Mouse (Mus musculus): Measurements from ENCODE around the gene Fry.

GRCm38 (mm10) chr5:150206749-150207148 is 88.3 kb downstream of the Fry start:
- TF ChIP-seq POLR2A (IDR thresholded peaks at IDR 0.05; ENCODE audit: low read depth, low read length) (no peak), CTCF (IDR thresholded peaks at IDR 0.05; ENCODE audit: extremely low read depth, insufficient read length, insufficient replicate concordance, low read depth, low read length) (no peak)
